Mouse (Mus musculus): ENCODE measurements around the gene Poglut1. TPM values are rescaled to one million over a fixed set of nuclear protein-coding genes. Genes with fewer than 3 reads are reported as not detected.

The Poglut1 gene
- polyA plus RNA-seq, 1 experiment from 2014 or later, result 63.4 TPM

GRCm38 (mm10) chr16:38538716-38539380, 11.2 kb downstream of the Poglut1 start:
- DNase-seq (no peak), ATAC-seq (ENCODE audit: insufficient read depth) (no peak)
- no peaks in the 10 kb centered on the region for H3K4me1 ChIP-seq (ENCODE audit: insufficient read depth)
- no peak overlapping the region for H3K4me2 ChIP-seq
- no peak overlapping the region for H3K9ac ChIP-seq
- no peak overlapping the region for H3K27ac ChIP-seq (ENCODE audit: low read depth)
- no peaks in the 10 kb centered on the region for H3K27me3 ChIP-seq (ENCODE audit: insufficient read depth, low read length)
- no peaks in the 10 kb centered on the region for H3K9me3 ChIP-seq (ENCODE audit: low read depth, low read length)
- 87% methylated on average over 13 of the region's 13 CpGs for WGBS
- no peak for TF ChIP-seq CTCF (IDR thresholded peaks at IDR 0.05; ENCODE audit: low read depth)
- peaks cover 73% of the 10 kb centered on the region for H3K36me3 ChIP-seq (ENCODE audit: insufficient read depth)
- no peak overlapping the region for H3K4me3 ChIP-seq (ENCODE audit: low read depth, low read length)

GRCm38 (mm10) chr16:38536544-38537146, 13.4 kb downstream of the Poglut1 start:
- H3K4me2 ChIP-seq, result no peak overlapping the region
- TF ChIP-seq CTCF (IDR thresholded peaks at IDR 0.05; ENCODE audit: low read depth), result peak; percentile 84
- no peak overlapping the region for H3K9ac ChIP-seq

GRCm38 (mm10) chr16:38526264-38526663, 23.8 kb downstream of the Poglut1 start:
- no peak overlapping the region for H3K4me3 ChIP-seq (ENCODE audit: low read depth, low read length)
- H3K27ac ChIP-seq (ENCODE audit: low read depth), result no peak overlapping the region
- H3K4me1 ChIP-seq (ENCODE audit: insufficient read depth), result no peaks in the 10 kb centered on the region
- DNase-seq (no peak), ATAC-seq (ENCODE audit: insufficient read depth) (no peak)
- no peak overlapping the region for H3K4me2 ChIP-seq
- TF ChIP-seq CTCF (IDR thresholded peaks at IDR 0.05; ENCODE audit: low read depth), result no peak
- peaks cover 61% of the 10 kb centered on the region for H3K36me3 ChIP-seq (ENCODE audit: insufficient read depth)
- H3K27me3 ChIP-seq (ENCODE audit: insufficient read depth, low read length), result no peaks in the 10 kb centered on the region
- no peak overlapping the region for H3K9ac ChIP-seq
- H3K9me3 ChIP-seq (ENCODE audit: low read depth, low read length), result no peaks in the 10 kb centered on the region
- 80% methylated on average over 6 of the region's 6 CpGs for WGBS

More at GRCm38 (mm10) chr16:38536544-38537146, 13.4 kb downstream of the Poglut1 start:
- H3K4me3 ChIP-seq (ENCODE audit: low read depth, low read length), result no peak overlapping the region
- WGBS, result 43% methylated on average over 8 of the region's 8 CpGs
- H3K36me3 ChIP-seq (ENCODE audit: insufficient read depth), result peaks cover 79% of the 10 kb centered on the region
- ATAC-seq (ENCODE audit: insufficient read depth) (peak; percentile 54), DNase-seq (peak; percentile 86)
- H3K27ac ChIP-seq (ENCODE audit: low read depth), result no peak overlapping the region
- H3K9me3 ChIP-seq (ENCODE audit: low read depth, low read length), result no peaks in the 10 kb centered on the region
- H3K4me1 ChIP-seq (ENCODE audit: insufficient read depth), result no peaks in the 10 kb centered on the region
- no peaks in the 10 kb centered on the region for H3K27me3 ChIP-seq (ENCODE audit: insufficient read depth, low read length)

- H3K4me2 ChIP-seq, result peak within 1 kb of the TSS; percentile 67
- H3K27ac ChIP-seq (ENCODE audit: low read depth), result peak within 1 kb of the TSS; percentile 91
- H3K9ac ChIP-seq, result peak within 1 kb of the TSS; percentile 94
- no peaks in the 10 kb centered on the region for H3K27me3 ChIP-seq (ENCODE audit: insufficient read depth, low read length)
- DNase-seq (peak; percentile 99), ATAC-seq (ENCODE audit: insufficient read depth) (peak; percentile 97)
- H3K9me3 ChIP-seq (ENCODE audit: low read depth, low read length), result no peaks in the 10 kb centered on the region
- no peaks in the 10 kb centered on the region for H3K4me1 ChIP-seq (ENCODE audit: insufficient read depth)
- peak within 1 kb of the TSS; percentile 93 for H3K4me3 ChIP-seq (ENCODE audit: low read depth, low read length)
- WGBS, result under 1% methylated on average over 73 of the region's 73 CpGs
- H3K36me3 ChIP-seq (ENCODE audit: insufficient read depth), result peaks cover 37% of the 10 kb centered on the region
- peak; percentile 27 for TF ChIP-seq CTCF (IDR thresholded peaks at IDR 0.05; ENCODE audit: low read depth)
Observed at GRCm38 (mm10) chr16:38522129-38523084, 27.7 kb downstream of the Poglut1 start, which contains the start of gene Timmdc1. Timmdc1 (minus strand) TSS chr16:38522663.

GRCm38 (mm10) chr16:38521211-38521987, 28.7 kb downstream of the Poglut1 start:
- TF ChIP-seq CTCF (IDR thresholded peaks at IDR 0.05; ENCODE audit: low read depth), result no peak
- H3K27ac ChIP-seq (ENCODE audit: low read depth), result no peak overlapping the region
- ATAC-seq (ENCODE audit: insufficient read depth), result no peak
- peak; percentile 14 for DNase-seq
- WGBS, result 17% methylated on average over 8 of the region's 8 CpGs
- H3K36me3 ChIP-seq (ENCODE audit: insufficient read depth), result peaks cover 34% of the 10 kb centered on the region
- peak overlapping the region; percentile 94 for H3K9ac ChIP-seq
- H3K27me3 ChIP-seq (ENCODE audit: insufficient read depth, low read length), result no peaks in the 10 kb centered on the region
- peak overlapping the region; percentile 67 for H3K4me2 ChIP-seq
- no peaks in the 10 kb centered on the region for H3K4me1 ChIP-seq (ENCODE audit: insufficient read depth)
- peak overlapping the region; percentile 93 for H3K4me3 ChIP-seq (ENCODE audit: low read depth, low read length)
- H3K9me3 ChIP-seq (ENCODE audit: low read depth, low read length), result no peaks in the 10 kb centered on the region

GRCm38 (mm10) chr16:38519140-38519539, 30.9 kb downstream of the Poglut1 start:
- TF ChIP-seq CTCF (IDR thresholded peaks at IDR 0.05; ENCODE audit: low read depth), result no peak
- no peak overlapping the region for H3K4me2 ChIP-seq
- 92% methylated on average over 2 of the region's 2 CpGs for WGBS
- ATAC-seq (ENCODE audit: insufficient read depth) (no peak), DNase-seq (no peak)
- H3K36me3 ChIP-seq (ENCODE audit: insufficient read depth), result peaks cover 26% of the 10 kb centered on the region
- no peaks in the 10 kb centered on the region for H3K27me3 ChIP-seq (ENCODE audit: insufficient read depth, low read length)
- no peak overlapping the region for H3K9ac ChIP-seq
- no peaks in the 10 kb centered on the region for H3K9me3 ChIP-seq (ENCODE audit: low read depth, low read length)
- no peak overlapping the region for H3K4me3 ChIP-seq (ENCODE audit: low read depth, low read length)
- no peaks in the 10 kb centered on the region for H3K4me1 ChIP-seq (ENCODE audit: insufficient read depth)
- no peak overlapping the region for H3K27ac ChIP-seq (ENCODE audit: low read depth)

Measured in lung, embryonic 14.5 days (tissue).